Comparison of ENCODE assay signal across 17 mouse cellular contexts in the genomic region with DNA sequence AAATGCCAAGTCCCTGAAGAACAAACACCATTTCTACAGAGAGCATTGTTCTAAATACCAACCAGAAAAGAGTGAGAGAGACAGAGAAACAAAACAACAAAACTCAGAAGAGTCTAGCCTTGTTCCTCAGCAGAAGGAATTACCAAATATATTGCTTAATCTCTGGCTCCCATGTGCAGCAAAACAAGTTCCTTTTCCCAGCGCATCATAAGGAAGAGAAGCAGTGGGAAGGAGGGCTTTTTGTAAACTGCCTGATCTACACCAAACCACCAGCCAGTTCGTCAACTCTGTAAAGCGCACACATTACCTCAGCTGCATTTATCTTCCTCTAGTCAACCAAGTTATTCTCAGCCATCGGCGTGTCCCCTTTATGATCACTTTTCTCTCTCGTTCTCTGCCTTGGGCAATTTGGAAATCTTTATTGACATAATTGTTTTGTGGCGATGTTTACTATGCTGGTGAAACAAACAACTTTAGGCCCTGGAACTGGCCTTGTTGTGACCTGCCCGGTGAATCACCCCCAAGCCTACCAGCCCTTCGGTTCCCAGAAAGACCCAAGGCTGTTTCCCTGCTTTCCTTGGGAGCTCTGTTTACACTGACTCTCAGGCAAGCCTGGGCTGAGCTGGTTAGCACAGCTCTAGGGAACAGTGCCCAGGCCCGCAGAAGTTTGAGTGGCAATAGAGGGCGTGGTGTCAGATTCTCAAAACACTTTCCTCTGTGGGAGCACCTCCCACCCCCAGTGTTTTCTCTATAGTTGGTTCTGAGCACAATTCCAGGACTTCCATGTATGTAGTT. TPM values are rescaled to one million over a fixed set of nuclear protein-coding genes. Genes with fewer than 3 reads are reported as not detected.
DNase-seq lines count a peak whose midpoint lies in the region; ATAC-seq lines count a peak whose summit lies in the region.
"Had no signal": no experiment of that assay in that cellular context is flagged by ENCODE, and none has a peak within 500 bp of the region (broad histone marks: within the 10 kb centered on the region; RNA-seq: fewer than 3 reads in every experiment).

No protein-coding gene starts in this region.

- no peaks in the 10 kb centered on the region for H3K36me3 ChIP-seq in limb, embryonic 12.5 days
- no peaks in the 10 kb centered on the region for H3K36me3 ChIP-seq in limb, embryonic 10.5 days
- no peaks in the 10 kb centered on the region for H3K36me3 ChIP-seq in limb, embryonic 15.5 days
- H3K36me3 ChIP-seq in stomach, embryonic 14.5 days (ENCODE audit: control insufficient read depth, insufficient read depth, low read length): no peaks in the 10 kb centered on the region
- H3K36me3 ChIP-seq in forebrain, embryonic 14.5 days (ENCODE audit: control insufficient read depth, insufficient read depth, low read length): no peaks in the 10 kb centered on the region
- no peaks in the 10 kb centered on the region for H3K36me3 ChIP-seq in hindbrain, embryonic 13.5 days
- H3K36me3 ChIP-seq: heart, embryonic 10.5 days; neural tube, embryonic 15.5 days had no signal

- no peak overlapping the region for H3K4me3 ChIP-seq in limb, embryonic 12.5 days (replicated peaks)
- H3K4me3 ChIP-seq in limb, embryonic 10.5 days: no peak overlapping the region
- no peak overlapping the region for H3K4me3 ChIP-seq in limb, embryonic 15.5 days
- no peak overlapping the region for H3K4me3 ChIP-seq in stomach, embryonic 14.5 days (ENCODE audit: low read depth, low read length)
- no peak overlapping the region for H3K4me3 ChIP-seq in forebrain, embryonic 14.5 days (ENCODE audit: low read depth, low read length)
- H3K4me3 ChIP-seq in hindbrain, embryonic 13.5 days: no peak overlapping the region
- H3K4me3 ChIP-seq: heart, embryonic 10.5 days; neural tube, embryonic 15.5 days had no signal

- H3K27me3 ChIP-seq in limb, embryonic 12.5 days: no peaks in the 10 kb centered on the region
- H3K27me3 ChIP-seq in limb, embryonic 10.5 days (ENCODE audit: low read depth, poor library complexity, severe bottlenecking): no peaks in the 10 kb centered on the region
- no peaks in the 10 kb centered on the region for H3K27me3 ChIP-seq in limb, embryonic 15.5 days
- H3K27me3 ChIP-seq in stomach, embryonic 14.5 days (ENCODE audit: control insufficient read depth, insufficient read depth, low read length): no peaks in the 10 kb centered on the region
- H3K27me3 ChIP-seq in forebrain, embryonic 14.5 days (replicated peaks; ENCODE audit: control insufficient read depth, insufficient read depth, low read length): no peaks in the 10 kb centered on the region
- H3K27me3 ChIP-seq in hindbrain, embryonic 13.5 days: no peaks in the 10 kb centered on the region
- H3K27me3 ChIP-seq: CH12.LX; neural tube, embryonic 15.5 days had no signal

- H3K9ac ChIP-seq in limb, embryonic 12.5 days (replicated peaks): no peak overlapping the region
- H3K9ac ChIP-seq in limb, embryonic 15.5 days: no peak overlapping the region
- H3K9ac ChIP-seq in stomach, embryonic 14.5 days (replicated peaks; ENCODE audit: low read depth, low read length): no peak overlapping the region
- no peak overlapping the region for H3K9ac ChIP-seq in forebrain, embryonic 14.5 days (ENCODE audit: low read length)
- H3K9ac ChIP-seq in hindbrain, embryonic 13.5 days: no peak overlapping the region
- H3K9ac ChIP-seq: hindbrain, embryonic 14.5 days; neural tube, embryonic 15.5 days had no signal

- no peaks in the 10 kb centered on the region for H3K9me3 ChIP-seq in limb, embryonic 12.5 days
- H3K9me3 ChIP-seq in limb, embryonic 10.5 days (replicated peaks): no peaks in the 10 kb centered on the region
- no peaks in the 10 kb centered on the region for H3K9me3 ChIP-seq in limb, embryonic 15.5 days
- H3K9me3 ChIP-seq in stomach, embryonic 14.5 days (ENCODE audit: control insufficient read depth, low read depth, low read length): no peaks in the 10 kb centered on the region
- H3K9me3 ChIP-seq in forebrain, embryonic 14.5 days (replicated peaks; ENCODE audit: control insufficient read depth, low read length): no peaks in the 10 kb centered on the region
- no peaks in the 10 kb centered on the region for H3K9me3 ChIP-seq in hindbrain, embryonic 13.5 days
- H3K9me3 ChIP-seq: heart, embryonic 10.5 days; neural tube, embryonic 15.5 days had no signal

- 68% methylated on average over 11 of the region's 11 CpGs for WGBS in limb, embryonic 12.5 days
- 82% methylated on average over 11 of the region's 11 CpGs for WGBS in limb, embryonic 10.5 days
- 62% methylated on average over 11 of the region's 11 CpGs for WGBS in limb, embryonic 15.5 days
- 61% methylated on average over 11 of the region's 11 CpGs for WGBS in stomach, embryonic 14.5 days
- WGBS in forebrain, embryonic 14.5 days: 86% methylated on average over 11 of the region's 11 CpGs
- 85% methylated on average over 11 of the region's 11 CpGs for WGBS in hindbrain, embryonic 13.5 days

- DNase-seq in limb, embryonic 10.5 days (ENCODE audit: low spot score): no peak
- peak; percentile 60 for DNase-seq in adipocyte (ENCODE audit: low spot score)
- no peak for DNase-seq in forebrain, embryonic 14.5 days (ENCODE audit: low spot score)
- DNase-seq: cerebellum, adult 8-10 months; midbrain, embryonic 14.5 days; spleen, adult 18-20 months; thymus, postnatal 36 days had no signal

- no peak for ATAC-seq in limb, embryonic 12.5 days (ENCODE audit: insufficient number of reproducible peaks, insufficient read depth, low FRiP score, low TSS enrichment, low read depth)
- ATAC-seq in limb, embryonic 15.5 days (ENCODE audit: insufficient number of reproducible peaks, low FRiP score, low TSS enrichment, low read depth): no peak
- peak; percentile 43; the same call in 1 of the 2 replicates for ATAC-seq in stomach, embryonic 14.5 days (ENCODE audit: insufficient number of reproducible peaks, insufficient read depth, low FRiP score, low read depth)
- ATAC-seq in forebrain, embryonic 14.5 days: no peak
- ATAC-seq in hindbrain, embryonic 13.5 days (ENCODE audit: low FRiP score): no peak
- ATAC-seq: activated CD4-positive, CD25-positive, alpha-beta regulatory T cell, adult 4 months had no signal

- no peak overlapping the region for H3K4me2 ChIP-seq in limb, embryonic 12.5 days
- H3K4me2 ChIP-seq in limb, embryonic 15.5 days: no peak overlapping the region
- no peak overlapping the region for H3K4me2 ChIP-seq in stomach, embryonic 14.5 days (replicated peaks; ENCODE audit: low read depth, low read length)
- H3K4me2 ChIP-seq in forebrain, embryonic 14.5 days (ENCODE audit: low read length): no peak overlapping the region
- no peak overlapping the region for H3K4me2 ChIP-seq in hindbrain, embryonic 13.5 days
- H3K4me2 ChIP-seq: hindbrain, embryonic 14.5 days; neural tube, embryonic 15.5 days had no signal

- H3K27ac ChIP-seq in limb, embryonic 12.5 days: 0 out of 2 replicates have a peak overlapping the region, but pooled peaks have one; percentile 20
- no peak overlapping the region for H3K27ac ChIP-seq in limb, embryonic 10.5 days
- H3K27ac ChIP-seq in limb, embryonic 15.5 days: peak overlapping the region; percentile 29; the same call in 1 of the 2 replicates
- 0 out of 2 replicates have a peak overlapping the region, but pooled peaks have one; percentile 12 for H3K27ac ChIP-seq in stomach, embryonic 14.5 days (ENCODE audit: low read length)
- no peak overlapping the region for H3K27ac ChIP-seq in forebrain, embryonic 14.5 days (ENCODE audit: low read depth, low read length)
- H3K27ac ChIP-seq in hindbrain, embryonic 13.5 days: no peak overlapping the region
- H3K27ac ChIP-seq: heart, embryonic 10.5 days; hindbrain, embryonic 14.5 days; kidney, postnatal 0 days; neural tube, embryonic 15.5 days had no signal

- H3K4me1 ChIP-seq in limb, embryonic 12.5 days (replicated peaks): peaks cover 7% of the 10 kb centered on the region; the same call in 1 of the 2 replicates
- no peaks in the 10 kb centered on the region for H3K4me1 ChIP-seq in limb, embryonic 10.5 days
- no peaks in the 10 kb centered on the region; the same call in 1 of the 2 replicates for H3K4me1 ChIP-seq in limb, embryonic 15.5 days
- H3K4me1 ChIP-seq in stomach, embryonic 14.5 days (ENCODE audit: control insufficient read depth, insufficient read depth, low read length): no peaks in the 10 kb centered on the region
- H3K4me1 ChIP-seq in forebrain, embryonic 14.5 days (ENCODE audit: control insufficient read depth, insufficient read depth, low read length): no peaks in the 10 kb centered on the region
- peaks cover 4% of the 10 kb centered on the region; the same call in 1 of the 2 replicates for H3K4me1 ChIP-seq in hindbrain, embryonic 13.5 days (replicated peaks)
- H3K4me1 ChIP-seq: neural tube, embryonic 15.5 days had no signal

RNA-seq across cellular contexts. Expression of a gene that starts 34.8 kb away (rescaled TPM):
- polyA plus RNA-seq in limb, embryonic 12.5 days (2016; fragmentation: Nextera tagmentation; extraction: Ambion mirVana): 44.2 and 50.1 TPM in 2 replicates
- 8.6 and 13.0 TPM in 2 replicates for polyA plus RNA-seq in limb, embryonic 10.5 days (2016; fragmentation: Nextera tagmentation; extraction: Ambion mirVana)
- polyA plus RNA-seq in limb, embryonic 15.5 days (2015; fragmentation: Nextera tagmentation; extraction: Ambion mirVana): 45.9 and 46.0 TPM in 2 replicates
- 22.2 and 26.6 TPM in 2 replicates for polyA plus RNA-seq in stomach, embryonic 14.5 days (2014; fragmentation: Nextera tagmentation; extraction: Ambion mirVana)
- 26.1 and 33.8 TPM in 2 replicates for polyA plus RNA-seq in forebrain, embryonic 14.5 days (2014; fragmentation: Nextera tagmentation; extraction: Ambion mirVana)
- 37.0 and 40.0 TPM in 2 replicates for polyA plus RNA-seq in hindbrain, embryonic 13.5 days (2015; fragmentation: Nextera tagmentation; extraction: Ambion mirVana)

Comparison
In these comparisons a context has a peak if more than half of its experiments do, and no peak if none do; other contexts are left out.
1. H3K27ac ChIP-seq: peak in limb, embryonic 12.5 days (single experiment), limb, embryonic 15.5 days (single experiment) and stomach, embryonic 14.5 days (single experiment); none in limb, embryonic 10.5 days (single experiment), forebrain, embryonic 14.5 days (single experiment) and hindbrain, embryonic 13.5 days (single experiment).